Mouse (Mus musculus) ES-E14 (cell line): ENCODE measurements at regions not wholly inside any gene's neighbourhood (a gene's known extent, or its start where the extent isn't known, plus 50 kb on each side); places are given as distances from the start of the nearest gene placed in this dataset.
A peak's percentile ranks its signal among the peaks of the same experiment; 100 is the strongest.

Source experiments
- DNase-seq: peaks from one replicate; pipeline ENCODE4 v3.0.0-alpha.2; 2013; ENCODE audit warnings: low read depth, low spot score
- H3K27ac ChIP-seq: 2 replicates; pipeline ENCODE4 v1.5.1; 2012; ENCODE audit warnings: low read depth, mild to moderate bottlenecking, low read length, moderate library complexity, mixed read lengths; ENCODE audit not compliant: poor library complexity, insufficient read depth, severe bottlenecking
- H3K36me3 ChIP-seq: 2 replicates; pipeline ENCODE4 v1.6.1; 2012; ENCODE audit warnings: mild to moderate bottlenecking, low read length, moderate library complexity, mixed read lengths; ENCODE audit not compliant: control insufficient read depth, poor library complexity, insufficient read depth, severe bottlenecking
- H3K4me1 ChIP-seq, 2 experiments: fragments of 150-350 bp in 1 of 2; sonication (generic) in 1 of 2; 2 replicates each; pipeline ENCODE4 v1.6.1; 2012; ENCODE audit warnings: low read length in 2 of 2, mild to moderate bottlenecking in 1 of 2, mixed read lengths in 1 of 2; ENCODE audit not compliant: control insufficient read depth in 2 of 2, insufficient read depth in 2 of 2, poor library complexity in 1 of 2
- H3K4me3 ChIP-seq, 2 experiments: fragments of 150-350 bp in 1 of 2; sonication (generic) in 1 of 2; 2 replicates each; pipeline ENCODE4 v1.5.1; 2012; ENCODE audit warnings: low read length in 2 of 2, low read depth in 1 of 2, mild to moderate bottlenecking in 1 of 2, mixed read lengths in 1 of 2; ENCODE audit not compliant: insufficient read depth in 1 of 2, poor library complexity in 1 of 2, severe bottlenecking in 1 of 2
- H3K9ac ChIP-seq: 2 replicates; pipeline ENCODE4 v1.6.1; 2012; ENCODE audit warnings: low read depth, mild to moderate bottlenecking, low read length, mixed read lengths; ENCODE audit not compliant: poor library complexity, insufficient read depth, severe bottlenecking
- H3K9me3 ChIP-seq: fragments of 150-350 bp; sonication (generic); 2 replicates; pipeline ENCODE4 v1.6.1; 2012; ENCODE audit warnings: low read depth, mild to moderate bottlenecking, low read length; ENCODE audit not compliant: control insufficient read depth, insufficient read depth
- CHD2 ChIP-seq: IDR thresholded peaks from 2 replicates; pipeline ENCODE4 v1.6.1; 2014; ENCODE audit warnings: mild to moderate bottlenecking, low read depth, low read length, inconsistent platforms
- HCFC1 ChIP-seq: IDR thresholded peaks from 2 replicates; pipeline ENCODE4 v1.6.1; 2012; ENCODE audit warnings: low read length, inconsistent platforms, borderline replicate concordance; ENCODE audit not compliant: insufficient read depth
- MAFK ChIP-seq: IDR thresholded peaks from 2 replicates; pipeline ENCODE4 v1.6.1; 2014; ENCODE audit warnings: mild to moderate bottlenecking, low read depth, low read length, inconsistent platforms; ENCODE audit not compliant: insufficient read depth
- ZC3H11A ChIP-seq: IDR thresholded peaks from 2 replicates; pipeline ENCODE4 v1.6.1; 2012; ENCODE audit warnings: low read depth, mild to moderate bottlenecking, inconsistent platforms, low read length, borderline replicate concordance
- ZNF384 ChIP-seq: IDR thresholded peaks from 2 replicates; pipeline ENCODE4 v1.6.1; 2012; ENCODE audit warnings: low read depth, low read length, inconsistent platforms
- in situ Hi-C, 2 experiments: fragments of 600-800 bp; cut with MboI; formaldehyde crosslinking; loops; one replicate each; pipeline ENCODE4 v1.15.1; 2025; ENCODE audit warnings: low sequenced_read_pairs in 2 of 2, inconsistent platforms in 1 of 2; ENCODE audit not compliant: unreplicated experiment in 2 of 2

GRCm38 (mm10) chr8:89871966-89872365, 476.2 kb downstream of the Tox3 start:
- Histone ChIP-seq H3K4me1 (no peaks in the 10 kb centered on the region), H3K4me3 (no peak overlapping the region), H3K36me3 (no peaks in the 10 kb centered on the region), H3K9me3 (no peaks in the 10 kb centered on the region), H3K27ac (no peak overlapping the region), H3K9ac (no peak overlapping the region)
- TF ChIP-seq HCFC1 (no peak), CHD2 (no peak), ZNF384 (no peak), ZC3H11A (no peak)
- in situ Hi-C loops: no loop called here
- no peak for DNase-seq

DNA sequence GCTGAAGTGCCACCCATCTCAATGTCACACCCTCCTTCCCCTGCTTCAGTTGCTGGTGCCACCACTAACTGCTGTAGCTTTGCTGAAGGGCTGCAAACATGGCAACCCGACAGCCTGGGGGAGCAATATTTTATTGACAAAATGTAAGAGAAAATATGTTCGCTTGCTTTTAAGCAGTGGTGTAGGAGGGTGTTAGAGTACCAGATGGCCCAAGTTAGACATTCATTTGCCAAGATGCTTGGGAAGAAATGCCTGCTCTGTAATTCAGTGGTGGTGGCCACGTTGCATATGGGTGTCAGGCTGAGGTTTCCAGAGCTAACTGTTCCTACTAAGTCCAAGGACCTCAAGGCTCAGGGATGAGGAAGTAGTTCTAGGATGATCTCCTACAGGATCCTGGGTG, 488.3 kb downstream of the Tox3 start:
- no peak for TF ChIP-seq ZC3H11A
- no peak for TF ChIP-seq CHD2
- TF ChIP-seq HCFC1: no peak
- no peak for TF ChIP-seq MAFK
- no peak for TF ChIP-seq ZNF384
- Histone ChIP-seq H3K36me3 (no peaks in the 10 kb centered on the region), H3K4me3 (no peak overlapping the region), H3K27ac (no peak overlapping the region), H3K9me3 (no peaks in the 10 kb centered on the region), H3K9ac (no peak overlapping the region), H3K4me1 (no peaks in the 10 kb centered on the region)
- in situ Hi-C loops: no loop called here
- DNase-seq: no peak

DNA sequence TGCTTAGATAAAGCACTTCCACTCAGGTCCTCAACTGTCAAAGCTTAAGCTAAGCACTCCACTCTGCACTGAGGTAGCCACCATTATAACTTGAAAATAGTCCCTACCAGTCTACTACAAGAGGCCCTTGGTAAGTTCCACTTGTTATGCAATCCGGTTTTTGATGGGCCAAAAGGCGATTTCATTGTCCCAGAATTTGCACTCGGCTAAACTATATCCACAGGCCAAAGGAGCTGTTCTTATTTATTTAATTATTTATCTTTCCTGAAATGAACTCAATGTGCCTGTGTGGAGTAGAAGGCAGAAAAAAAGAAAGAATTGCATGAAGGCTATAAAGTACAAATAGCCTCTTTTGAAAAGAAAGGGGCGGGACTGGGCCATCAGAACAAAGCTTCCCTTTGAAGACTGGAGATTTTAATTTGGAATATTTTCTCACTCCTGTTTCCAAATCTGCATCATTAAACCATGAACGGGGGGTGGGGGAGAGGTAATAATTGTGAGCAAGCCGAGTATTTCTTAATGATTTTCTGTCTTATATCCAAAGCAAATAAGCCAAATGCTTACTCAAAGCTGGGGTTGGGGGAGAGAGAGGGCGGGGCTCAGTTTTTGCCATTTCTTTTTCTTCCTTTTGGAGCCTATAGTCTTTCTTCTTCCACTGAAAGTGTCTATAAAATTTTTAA, 489.3 kb downstream of the Tox3 start:
- DNase-seq: no peak
- Histone ChIP-seq H3K9ac (no peak overlapping the region), H3K4me1 (no peaks in the 10 kb centered on the region), H3K9me3 (no peaks in the 10 kb centered on the region), H3K27ac (no peak overlapping the region), H3K36me3 (no peaks in the 10 kb centered on the region), H3K4me3 (no peak overlapping the region)
- TF ChIP-seq HCFC1 (no peak), CHD2 (no peak), MAFK (no peak), ZC3H11A (no peak), ZNF384 (no peak)
- in situ Hi-C loops: no loop called here

GRCm38 (mm10) chr8:89855556-89855955, 492.6 kb downstream of the Tox3 start:
- Histone ChIP-seq H3K4me1 (no peaks in the 10 kb centered on the region), H3K36me3 (no peaks in the 10 kb centered on the region), H3K9ac (no peak overlapping the region), H3K27ac (no peak overlapping the region), H3K9me3 (no peaks in the 10 kb centered on the region), H3K4me3 (no peak overlapping the region)
- DNase-seq: no peak
- TF ChIP-seq MAFK: no peak
- no peak for TF ChIP-seq ZNF384
- TF ChIP-seq HCFC1: no peak
- TF ChIP-seq ZC3H11A: no peak
- in situ Hi-C loops: no loop called here

GRCm38 (mm10) chr8:89850209-89850796, 497.8 kb downstream of the Tox3 start:
- no peaks in the 10 kb centered on the region for H3K9me3 ChIP-seq
- H3K4me3 ChIP-seq: no peak overlapping the region
- no peak for DNase-seq
- H3K9ac ChIP-seq: no peak overlapping the region
- TF ChIP-seq MAFK (no peak), CHD2 (no peak), ZC3H11A (peak; percentile 74), HCFC1 (no peak), ZNF384 (no peak)
- no peaks in the 10 kb centered on the region for H3K36me3 ChIP-seq
- H3K27ac ChIP-seq: no peak overlapping the region
- in situ Hi-C loops: no loop called here
- no peaks in the 10 kb centered on the region for H3K4me1 ChIP-seq
